Mouse (Mus musculus) kidney, adult 8-10 months (tissue): ENCODE data around the gene Ndufb8.

ENCODE experiments used
- DNase-seq, 2 experiments: peaks; one replicate each; pipeline ENCODE4 v3.0.0; 2022

Ndufb8 gene

GRCm38 (mm10) chr19:44554861-44555590 lies at the start of gene Ndufb8:
Ndufb8 (minus strand) TSS chr19:44555440.
- DNase-seq, result peak; percentile 95 to 96

DNA sequence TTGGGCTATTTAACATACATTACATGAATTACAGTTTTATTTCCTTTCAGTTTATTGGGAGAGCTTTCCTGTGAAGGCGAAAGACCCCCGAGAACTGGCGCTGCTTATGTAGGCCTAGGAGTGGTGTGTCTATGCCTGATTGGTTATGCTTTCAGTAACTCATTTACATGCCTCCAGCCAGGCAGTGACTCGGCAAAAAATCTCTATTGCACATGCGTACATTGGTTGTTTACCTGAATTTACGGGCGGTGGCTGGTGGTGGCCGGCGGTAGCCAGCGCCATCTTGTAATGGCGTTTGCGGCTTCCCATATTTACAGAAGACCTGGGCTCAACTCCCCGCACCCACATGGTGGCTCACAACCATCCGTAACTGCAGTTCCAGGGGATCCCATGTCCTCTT lies 38.9 kb upstream of the Ndufb8 start:
- DNase-seq, result no peak

- DNase-seq, result no peak
Measured at GRCm38 (mm10) chr19:44591638-44592037, 36.4 kb upstream of the Ndufb8 start.

DNA sequence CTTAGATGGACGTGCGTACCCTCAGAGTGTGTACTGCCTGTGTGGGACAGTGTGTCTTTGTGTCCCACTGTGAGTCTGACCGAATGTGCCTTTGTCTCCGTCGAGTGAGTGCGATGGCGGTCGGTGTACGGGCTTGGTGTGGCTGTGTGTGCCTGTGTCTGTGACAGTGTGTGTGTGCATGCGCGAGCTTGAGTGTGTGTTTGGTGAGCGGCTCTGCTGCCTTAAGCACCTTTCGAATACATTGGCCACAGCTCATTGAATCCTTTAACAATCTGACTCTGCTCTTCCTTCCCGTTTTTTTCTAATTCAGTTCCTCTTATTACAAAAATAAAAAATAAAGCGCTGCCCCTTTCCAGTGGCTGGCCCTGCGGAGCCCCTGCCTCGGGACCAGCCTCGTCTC lies 35.8 kb upstream of the Ndufb8 start:
- DNase-seq, result no peak

DNA sequence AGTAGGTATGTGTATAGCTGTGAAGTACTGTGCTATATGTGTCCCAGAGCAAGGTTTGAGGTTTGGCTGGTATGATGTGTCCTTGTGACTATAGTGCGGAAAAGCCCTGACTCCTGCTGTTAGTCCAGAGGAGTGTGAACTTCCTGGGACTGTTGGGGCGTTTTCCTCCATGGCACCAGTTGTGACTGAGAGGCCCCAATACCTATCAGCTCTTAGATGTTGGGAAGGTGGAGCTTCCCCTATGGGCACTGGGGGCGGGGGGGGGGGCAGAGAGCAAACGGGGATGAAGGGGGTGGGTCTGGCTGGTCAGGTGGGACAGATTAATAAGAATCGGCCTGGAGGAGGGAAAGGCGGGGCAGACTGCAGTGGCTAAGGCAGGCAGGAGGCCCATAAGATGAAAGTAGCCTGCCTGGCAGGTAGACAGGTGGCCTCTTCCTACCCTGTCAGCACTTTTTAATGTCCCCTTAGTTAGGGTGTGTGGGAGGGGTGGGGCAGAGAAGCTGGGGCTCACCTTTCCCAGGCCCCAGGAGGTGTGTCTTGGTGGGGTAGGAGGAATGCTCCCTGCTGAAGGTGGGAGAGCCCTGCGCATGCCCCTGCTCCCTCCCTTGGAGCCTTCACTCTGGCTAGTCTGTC lies 34.5 kb upstream of the Ndufb8 start:
- no peak for DNase-seq

DNA sequence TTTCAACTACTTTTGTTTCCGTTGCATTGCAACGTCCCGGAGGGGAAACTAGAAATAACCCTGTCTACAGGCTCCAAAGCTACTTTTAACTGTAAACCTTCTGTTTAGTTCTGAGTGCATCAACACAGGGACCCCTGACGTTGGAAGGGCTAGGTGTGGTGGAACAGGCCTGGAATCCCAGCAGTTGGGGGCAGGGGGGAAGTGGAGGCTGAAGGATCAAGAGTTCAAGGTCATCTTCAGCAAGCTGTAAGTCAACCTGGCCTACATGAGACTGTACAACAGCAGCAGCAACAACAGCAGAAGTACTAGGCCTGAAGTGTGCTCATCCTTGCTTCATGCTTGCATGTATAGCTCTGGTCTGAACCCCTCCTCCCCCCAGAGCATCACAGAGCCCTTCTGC lies 32.8 kb upstream of the Ndufb8 start:
- DNase-seq, result no peak

DNA sequence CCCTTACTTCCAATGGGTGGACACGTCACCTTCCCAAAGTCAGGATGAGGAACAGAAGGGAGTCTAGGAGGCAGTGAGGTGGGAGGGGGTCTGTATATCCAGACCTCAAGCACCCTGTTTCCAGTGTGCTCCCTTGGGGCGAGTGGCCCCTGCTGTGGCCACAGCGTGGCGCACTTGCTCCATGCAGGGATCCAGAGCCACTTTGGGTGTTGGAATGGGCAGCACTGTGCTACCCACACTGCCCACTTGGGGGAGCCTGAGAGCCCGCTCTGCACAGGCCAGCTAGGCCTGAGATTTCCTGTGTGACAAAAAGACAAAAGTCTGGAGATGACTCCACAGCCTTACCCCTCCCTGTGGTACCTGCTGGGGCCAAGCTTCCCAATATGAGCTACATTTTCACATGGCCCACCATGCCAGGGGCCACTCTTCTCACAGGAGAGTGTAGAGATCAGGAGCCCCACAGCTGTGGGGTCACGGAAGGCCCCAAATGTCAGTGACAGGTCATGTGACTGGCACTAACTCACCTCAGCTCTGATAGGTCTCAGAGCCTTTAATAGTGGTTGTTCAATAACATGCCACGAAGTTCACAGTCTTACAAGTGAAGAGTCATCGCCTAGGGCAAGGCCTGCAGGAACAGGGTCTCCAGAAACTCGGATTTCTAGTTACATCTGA lies 27.5 kb upstream of the Ndufb8 start:
- DNase-seq, result peak; percentile 85 to 95

DNA sequence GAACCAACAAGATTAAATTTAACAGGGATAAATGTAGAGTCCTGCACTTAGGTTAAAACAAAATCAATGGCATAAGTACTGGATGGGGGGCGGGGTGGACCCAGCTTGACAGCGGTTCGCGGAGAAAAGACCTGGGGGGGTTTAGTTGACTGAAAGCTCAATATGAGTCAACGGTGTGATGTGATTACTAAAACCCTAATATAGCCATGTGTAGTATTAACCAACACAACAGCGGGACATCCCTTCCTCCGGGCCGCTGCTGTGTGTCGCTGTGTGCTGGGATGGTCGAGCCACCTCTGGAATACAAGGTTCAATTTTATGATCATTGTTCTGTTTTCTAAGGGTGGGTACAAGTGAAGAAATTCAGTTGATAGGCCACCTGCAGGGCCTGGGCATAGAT lies 26.9 kb upstream of the Ndufb8 start:
- no peak for DNase-seq

- no peak for DNase-seq
Measured at GRCm38 (mm10) chr19:44578038-44578437, 22.8 kb upstream of the Ndufb8 start.

- DNase-seq, result no peak
Measured at GRCm38 (mm10) chr19:44576275-44576674, 21.0 kb upstream of the Ndufb8 start.

- peak in 1 of 2 experiments; percentile 35 for DNase-seq
Measured at GRCm38 (mm10) chr19:44567763-44568162, 12.5 kb upstream of the Ndufb8 start.

DNA sequence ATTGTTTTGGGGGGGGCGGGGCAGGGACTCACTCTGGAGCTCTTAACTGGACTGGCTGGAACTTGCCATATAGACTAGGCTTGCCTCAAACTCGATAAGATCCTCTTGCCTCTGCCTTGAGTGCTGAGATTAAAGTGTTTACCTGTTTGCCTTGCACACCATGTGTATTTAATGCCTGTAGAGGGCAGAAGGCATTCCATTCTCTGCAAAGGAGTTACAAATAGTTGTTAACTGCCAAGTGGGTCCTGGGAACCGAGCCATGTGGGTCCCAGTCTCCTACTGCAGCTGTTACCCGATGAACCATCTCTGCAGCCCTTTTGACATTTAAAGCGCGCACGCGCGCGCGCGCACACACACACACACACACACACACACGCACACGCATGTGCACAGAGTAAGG lies 8.8 kb upstream of the Ndufb8 start:
- DNase-seq, result no peak

DNA sequence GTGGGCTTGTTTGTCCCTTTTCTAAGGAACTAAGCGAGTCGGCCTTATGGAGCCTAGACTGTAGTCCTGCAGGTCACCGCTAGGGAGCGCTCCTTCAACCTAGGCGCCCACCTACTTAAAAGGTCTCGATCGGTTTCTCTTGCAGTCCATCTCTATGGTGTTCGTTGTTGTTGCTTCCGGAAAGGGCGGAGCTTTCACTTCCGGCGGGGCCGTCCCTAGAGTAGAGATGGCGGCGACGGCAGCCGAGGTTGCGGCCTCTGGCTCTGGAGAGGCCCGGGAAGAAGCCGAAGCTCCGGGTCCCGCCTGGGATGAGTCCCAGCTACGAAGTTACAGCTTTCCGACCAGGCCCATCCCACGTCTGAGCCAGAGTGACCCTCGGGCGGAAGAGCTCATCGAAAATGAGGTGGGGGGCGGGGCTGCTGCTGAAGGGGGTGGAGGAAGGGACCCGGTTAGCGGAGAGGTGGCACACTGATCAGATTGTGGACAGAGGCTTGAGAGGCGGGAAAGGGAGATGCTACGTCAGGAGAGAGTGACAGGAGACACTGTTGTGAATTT lies 7.5 kb upstream of the Ndufb8 start, which contains the start of gene Hif1an:
TSS of gene Hif1an (plus strand) at position 199 of the 555 bp plus-strand sequence.
- peak; percentile 97 to 98 for DNase-seq

GRCm38 (mm10) chr19:44554490-44554860 lies 765 bp downstream of the Ndufb8 start:
- DNase-seq, result no peak

- DNase-seq, result peak; percentile 55 to 66
Measured at GRCm38 (mm10) chr19:44553286-44553685, 2.0 kb downstream of the Ndufb8 start.

GRCm38 (mm10) chr19:44552731-44553130 lies 2.5 kb downstream of the Ndufb8 start, which contains the start of gene Gm20538:
Gm20538 (minus strand) TSS chr19:44552831.
- DNase-seq, result no peak

DNA sequence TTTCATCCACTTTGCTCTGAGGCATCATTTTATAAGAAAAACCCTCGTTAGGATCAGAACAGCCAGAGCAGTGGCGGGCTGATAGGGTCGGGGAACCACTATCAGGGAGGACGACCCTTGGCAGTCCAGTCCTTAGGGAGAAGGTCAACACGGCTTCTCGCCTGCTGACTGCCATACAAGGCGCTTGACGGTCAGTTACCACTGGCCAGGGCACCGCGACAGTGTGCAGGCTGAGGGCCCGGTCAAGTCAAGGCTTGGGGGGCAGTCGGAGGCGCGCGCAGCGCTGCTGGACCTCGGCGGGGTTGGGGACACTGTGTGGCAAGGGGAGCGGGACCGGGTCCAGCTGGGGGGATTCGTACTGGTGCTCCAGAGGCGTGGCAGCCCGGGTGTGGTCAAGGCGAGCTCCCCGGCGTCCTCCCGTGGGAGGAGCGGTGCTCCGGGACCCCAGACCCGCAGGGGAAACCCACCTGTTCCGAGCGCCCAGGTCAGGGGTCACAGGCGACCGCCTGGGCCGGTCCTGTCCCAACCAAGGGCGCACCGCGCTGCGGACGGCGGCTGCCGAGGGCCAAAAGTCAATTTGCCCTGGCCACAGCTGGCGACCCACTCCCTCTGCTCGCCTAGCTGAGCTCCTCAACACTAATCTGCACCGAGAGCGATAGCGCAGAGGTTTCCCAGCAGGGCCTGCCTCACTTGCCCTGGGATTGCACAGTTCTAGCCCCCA lies 9.8 kb downstream of the Ndufb8 start, which contains the start of gene Sec31b:
TSS of gene Sec31b (minus strand) at position 544 of the 721 bp plus-strand sequence.
- DNase-seq, result peak; percentile 56 to 72

GRCm38 (mm10) chr19:44544775-44545174 lies 10.5 kb downstream of the Ndufb8 start:
- peak; percentile 47 to 81 for DNase-seq

- no peak for DNase-seq
Measured at GRCm38 (mm10) chr19:44544372-44544771, 10.9 kb downstream of the Ndufb8 start.

DNA sequence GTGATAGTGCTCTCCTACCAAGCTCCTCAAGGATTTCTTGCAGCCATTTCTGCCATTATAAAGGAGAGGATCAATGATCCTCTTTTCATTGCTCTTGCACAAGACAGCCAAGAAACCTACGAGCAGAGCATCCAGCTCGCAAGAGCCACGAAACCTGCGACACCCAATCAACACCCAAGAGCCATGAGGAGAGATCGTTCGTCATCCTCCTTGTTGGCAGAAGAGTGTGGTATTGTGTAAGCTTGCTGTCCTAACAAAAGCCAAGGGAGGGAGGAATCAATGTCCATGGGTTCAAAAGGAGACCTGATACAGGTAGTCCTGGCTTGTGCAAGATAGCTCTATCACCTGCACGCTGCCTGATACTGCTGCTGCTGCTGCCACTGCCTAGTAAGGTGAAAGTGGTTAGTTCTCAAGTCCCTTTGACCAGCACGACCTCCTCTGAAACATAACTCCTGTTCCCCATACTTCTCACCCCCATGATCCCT lies 12.5 kb downstream of the Ndufb8 start:
- DNase-seq, result no peak

DNA sequence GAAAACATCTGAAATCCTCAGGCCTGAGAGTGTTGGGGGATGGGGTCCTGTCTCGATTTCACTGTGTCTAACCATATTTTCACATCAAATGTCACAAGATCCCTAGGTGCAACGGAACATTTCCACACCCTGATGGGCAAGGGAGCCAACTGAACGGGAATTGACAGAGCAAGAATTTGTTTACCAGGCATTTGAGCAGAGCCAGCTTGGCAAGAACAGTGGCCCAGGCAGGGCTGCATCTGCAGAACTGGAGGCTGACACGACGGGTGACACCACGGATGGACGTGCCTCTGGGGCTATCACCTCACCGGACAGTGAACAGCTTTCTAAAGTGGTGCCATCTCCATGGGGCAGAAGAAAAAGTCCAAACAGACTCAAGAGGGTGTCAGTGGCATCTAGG lies 17.8 kb downstream of the Ndufb8 start:
- DNase-seq, result no peak

- no peak for DNase-seq
Measured at GRCm38 (mm10) chr19:44535376-44535775, 19.9 kb downstream of the Ndufb8 start.

GRCm38 (mm10) chr19:44530018-44530417 lies 25.2 kb downstream of the Ndufb8 start:
- no peak for DNase-seq
